ENCODE assay signal across 7 mouse cellular contexts in genomic region chr6:116774954-116775675, GRCm38 (mm10). TPM values are rescaled to one million over a fixed set of nuclear protein-coding genes. Genes with fewer than 3 reads are reported as not detected.
DNase-seq lines count a peak whose midpoint lies in the region; ATAC-seq and TF ChIP-seq lines count a peak whose summit lies in the region.

No protein-coding gene starts in this region.

- WGBS in kidney, embryonic 14.5 days, result 72% methylated on average over 12 of the region's 12 CpGs
- 46% methylated on average over 12 of the region's 12 CpGs for WGBS in embryonic facial prominence, embryonic 14.5 days
- WGBS in liver, postnatal 0 days (ENCODE audit: insufficient replicate concordance), result 75% methylated on average over 12 of the region's 12 CpGs

- H3K4me3 ChIP-seq in kidney, embryonic 14.5 days (ENCODE audit: low read length), result no peak overlapping the region
- no peak overlapping the region for H3K4me3 ChIP-seq in ES-E14 (ENCODE audit: insufficient read depth in 1 of 2, low read depth in 1 of 2, low read length in 2 of 2, poor library complexity in 1 of 2, severe bottlenecking in 1 of 2)
- no peak overlapping the region for H3K4me3 ChIP-seq in embryonic facial prominence, embryonic 14.5 days (ENCODE audit: low read depth, low read length)
- H3K4me3 ChIP-seq in liver, postnatal 0 days (ENCODE audit: low read depth, low read length), result no peak overlapping the region

- in situ Hi-C loops in ES-E14 (cut with MboI; ENCODE audit: low sequenced_read_pairs in 2 of 2, unreplicated experiment in 2 of 2), result no loop called here

- no peaks in the 10 kb centered on the region for H3K4me1 ChIP-seq in kidney, embryonic 14.5 days (ENCODE audit: control insufficient read depth, insufficient read depth, low read length)
- no peaks in the 10 kb centered on the region for H3K4me1 ChIP-seq in ES-E14 (ENCODE audit: control insufficient read depth in 2 of 2, insufficient read depth in 2 of 2, low read length in 2 of 2, poor library complexity in 1 of 2)
- no peaks in the 10 kb centered on the region for H3K4me1 ChIP-seq in embryonic facial prominence, embryonic 14.5 days (ENCODE audit: control insufficient read depth, insufficient read depth, low read length)
- H3K4me1 ChIP-seq in liver, postnatal 0 days (ENCODE audit: insufficient read depth), result no peaks in the 10 kb centered on the region

- TF ChIP-seq EP300 in liver, postnatal 0 days (IDR thresholded peaks at IDR 0.05; ENCODE audit: low read depth), result no peak

- TF ChIP-seq CTCF in liver, postnatal 0 days (IDR thresholded peaks at IDR 0.05; ENCODE audit: low read depth), result peak; percentile 69

- no peak for ATAC-seq in kidney, embryonic 14.5 days (ENCODE audit: low FRiP score, low TSS enrichment)
- ATAC-seq in embryonic facial prominence, embryonic 14.5 days (ENCODE audit: low read depth), result 0 out of 2 replicates have a peak, but pooled peaks have one; percentile 33
- no peak for ATAC-seq in liver, postnatal 0 days
- no peak for ATAC-seq in megakaryocyte, adult 5-6 weeks (ENCODE audit: poor library complexity, severe bottlenecking)

- H3K9me3 ChIP-seq in kidney, embryonic 14.5 days (ENCODE audit: control insufficient read depth, low read length), result no peaks in the 10 kb centered on the region
- H3K9me3 ChIP-seq in ES-E14 (ENCODE audit: control insufficient read depth, insufficient read depth, low read depth, low read length), result no peaks in the 10 kb centered on the region
- no peaks in the 10 kb centered on the region for H3K9me3 ChIP-seq in embryonic facial prominence, embryonic 14.5 days (ENCODE audit: control insufficient read depth, low read length)
- H3K9me3 ChIP-seq in liver, postnatal 0 days (ENCODE audit: low read length), result no peaks in the 10 kb centered on the region

- H3K27ac ChIP-seq in kidney, embryonic 14.5 days (ENCODE audit: low read depth, low read length), result no peak overlapping the region
- no peak overlapping the region for H3K27ac ChIP-seq in ES-E14 (ENCODE audit: insufficient read depth, low read depth, low read length, poor library complexity, severe bottlenecking)
- H3K27ac ChIP-seq in embryonic facial prominence, embryonic 14.5 days (replicated peaks; ENCODE audit: low read depth, low read length), result no peak overlapping the region
- H3K27ac ChIP-seq in liver, postnatal 0 days (ENCODE audit: low read depth), result no peak overlapping the region

- 0 out of 2 replicates have a peak, but pooled peaks cover 2% of the 10 kb centered on the region for H3K27me3 ChIP-seq in kidney, embryonic 14.5 days (ENCODE audit: control insufficient read depth, insufficient read depth, low read length)
- no peaks in the 10 kb centered on the region for H3K27me3 ChIP-seq in embryonic facial prominence, embryonic 14.5 days (replicated peaks; ENCODE audit: control insufficient read depth, insufficient read depth, low read length)
- no peaks in the 10 kb centered on the region for H3K27me3 ChIP-seq in liver, postnatal 0 days (ENCODE audit: insufficient read depth, low read length)

- H3K4me2 ChIP-seq in kidney, embryonic 14.5 days (replicated peaks; ENCODE audit: low read depth, low read length), result no peak overlapping the region
- no peak overlapping the region for H3K4me2 ChIP-seq in embryonic facial prominence, embryonic 14.5 days (ENCODE audit: low read depth, low read length)
- H3K4me2 ChIP-seq in liver, postnatal 0 days (ENCODE audit: low read depth, low read length), result no peak overlapping the region

- H3K36me3 ChIP-seq in kidney, embryonic 14.5 days (ENCODE audit: control insufficient read depth, insufficient read depth, low read length), result no peaks in the 10 kb centered on the region
- H3K36me3 ChIP-seq in ES-E14 (ENCODE audit: control insufficient read depth, insufficient read depth, low read length, poor library complexity, severe bottlenecking), result no peaks in the 10 kb centered on the region
- no peaks in the 10 kb centered on the region for H3K36me3 ChIP-seq in embryonic facial prominence, embryonic 14.5 days (ENCODE audit: control insufficient read depth, insufficient read depth, low read length)
- no peaks in the 10 kb centered on the region for H3K36me3 ChIP-seq in liver, postnatal 0 days (replicated peaks; ENCODE audit: insufficient read depth, low read length)

- peak; percentile 59 for DNase-seq in kidney, adult 18-20 months
- DNase-seq in 416B (ENCODE audit: low read depth), result peak; percentile 10
- DNase-seq in ES-E14 (ENCODE audit: low read depth, low spot score), result peak; percentile 25
- DNase-seq in embryonic facial prominence, embryonic 14.5 days (ENCODE audit: low spot score), result peak; percentile 55
- DNase-seq in liver, postnatal 0 days, result peak; percentile 37

- H3K9ac ChIP-seq in kidney, embryonic 14.5 days (ENCODE audit: low read depth, low read length), result no peak overlapping the region
- H3K9ac ChIP-seq in ES-E14 (ENCODE audit: insufficient read depth, low read depth, low read length, poor library complexity, severe bottlenecking), result no peak overlapping the region
- H3K9ac ChIP-seq in embryonic facial prominence, embryonic 14.5 days (ENCODE audit: low read depth, low read length), result no peak overlapping the region
- H3K9ac ChIP-seq in liver, postnatal 0 days (replicated peaks), result no peak overlapping the region

TF ChIP-seq in ES-E14, 5 proteins besides CTCF, POLR2A, EP300 and RAD21:
- no peak for TF ChIP-seq ZC3H11A (IDR thresholded peaks at IDR 0.05; ENCODE audit: borderline replicate concordance, low read depth, low read length)
- no peak for TF ChIP-seq CHD2 (IDR thresholded peaks at IDR 0.05; ENCODE audit: low read depth, low read length)
- no peak for TF ChIP-seq HCFC1 (IDR thresholded peaks at IDR 0.05; ENCODE audit: borderline replicate concordance, insufficient read depth, low read length)
- TF ChIP-seq MAFK (IDR thresholded peaks at IDR 0.05; ENCODE audit: insufficient read depth, low read depth, low read length), result no peak
- no peak for TF ChIP-seq ZNF384 (IDR thresholded peaks at IDR 0.05; ENCODE audit: low read depth, low read length)
TF ChIP-seq in ES-E14: peak in this region for 0.

RNA-seq across cellular contexts. Expression of gene Tmem72, which starts 58.4 kb away (rescaled TPM):
- polyA plus RNA-seq in kidney, embryonic 14.5 days (2014; fragmentation: Nextera tagmentation; extraction: Ambion mirVana), result 1.4 and 1.8 TPM in 2 replicates
- total RNA-seq in ES-E14 (2012; rRNA removed), result 0.62 and 0.85 TPM in 2 replicates
- 0.67 and 1.0 TPM in 2 replicates for polyA plus RNA-seq in embryonic facial prominence, embryonic 14.5 days (2014; fragmentation: Nextera tagmentation; extraction: Ambion mirVana)
- polyA plus RNA-seq in liver, postnatal 0 days (2015; fragmentation: Nextera tagmentation; extraction: Ambion mirVana), result not detected in 2 replicates
- 0.13 and 0.21 TPM in 2 replicates for total RNA-seq in megakaryocyte, adult 5-6 weeks (2015)
- total RNA-seq in megakaryocyte, adult 5-6 weeks (2017), result 0.12 and 0.33 TPM in 2 replicates
